ENCODE assay signal across 17 mouse cellular contexts in the genomic region with DNA sequence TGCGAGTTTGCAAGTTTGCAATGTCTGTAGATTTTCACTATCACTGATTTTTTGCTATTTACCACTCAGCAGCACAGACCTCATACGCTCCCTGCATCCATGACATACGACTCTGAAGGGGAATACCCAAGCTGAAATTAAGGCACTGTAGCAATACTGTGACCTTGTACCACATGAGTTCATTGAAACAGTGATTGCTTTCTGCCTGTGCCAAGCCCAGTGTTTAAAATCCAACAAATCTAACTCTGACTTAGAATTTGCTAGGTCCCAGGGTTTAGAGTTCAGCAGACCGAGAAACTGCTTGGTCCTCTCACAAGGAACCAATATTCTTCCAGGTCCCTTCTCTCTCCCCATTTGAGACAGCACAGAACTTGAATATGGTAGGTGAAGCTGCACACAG. TPM values are rescaled to one million over a fixed set of nuclear protein-coding genes. Genes with fewer than 3 reads are reported as not detected.
"Had no signal": no experiment of that assay in that cellular context is flagged by ENCODE, and none has a peak within 500 bp of the region (broad histone marks: within the 10 kb centered on the region; RNA-seq: fewer than 3 reads in every experiment).

No protein-coding gene starts in this region.

- H3K27ac ChIP-seq: kidney, postnatal 0 days; layer of hippocampus, adult 2 months; limb, embryonic 13.5 days; liver, embryonic 12.5 days; liver, embryonic 15.5 days had no signal

- H3K4me3 ChIP-seq: layer of hippocampus, adult 2 months; limb, embryonic 10.5 days; limb, embryonic 13.5 days; liver, embryonic 12.5 days; liver, embryonic 15.5 days had no signal

- H3K27me3 ChIP-seq: limb, embryonic 13.5 days; liver, embryonic 12.5 days had no signal

- H3K9ac ChIP-seq: limb, embryonic 13.5 days; liver, embryonic 12.5 days; liver, embryonic 15.5 days had no signal

- H3K9me3 ChIP-seq: limb, embryonic 10.5 days; limb, embryonic 13.5 days; liver, embryonic 12.5 days; liver, embryonic 15.5 days had no signal

- ATAC-seq: liver, embryonic 12.5 days had no signal

- H3K4me2 ChIP-seq: limb, embryonic 13.5 days; liver, embryonic 12.5 days; liver, embryonic 15.5 days; midbrain, embryonic 11.5 days had no signal

- H3K36me3 ChIP-seq: limb, embryonic 13.5 days; liver, embryonic 12.5 days; liver, embryonic 15.5 days had no signal

- DNase-seq: kidney, postnatal 25 days; layer of hippocampus, adult 9-11 months; lung, adult 2 months; lung, postnatal 14 days; lung, postnatal 4 days; midbrain, embryonic 14.5 days; thymus, adult 18-20 months; thymus, postnatal 36 days had no signal

RNA-seq across cellular contexts. Expression of a gene that starts 26.7 kb away (rescaled TPM):
- total RNA-seq: megakaryocyte progenitor cell, adult 5-6 weeks; megakaryocyte-erythroid progenitor cell, adult 5-6 weeks had no signal
